Mouse (Mus musculus) urinary bladder, postnatal 25 days (tissue): ENCODE measurements at regions not wholly inside any gene's neighbourhood (a gene's known extent, or its start where the extent isn't known, plus 50 kb on each side); places are given as distances from the start of the nearest gene placed in this dataset.
"Not testable (repeated sequence)": the region's sequence is repeated elsewhere in the genome, so short reads cannot be mapped to it uniquely, and the experiment has no call there.

Experiments used
- DNase-seq: peaks from one replicate; pipeline ENCODE4 v3.0.0; 2022; ENCODE audit warnings: low spot score

DNA sequence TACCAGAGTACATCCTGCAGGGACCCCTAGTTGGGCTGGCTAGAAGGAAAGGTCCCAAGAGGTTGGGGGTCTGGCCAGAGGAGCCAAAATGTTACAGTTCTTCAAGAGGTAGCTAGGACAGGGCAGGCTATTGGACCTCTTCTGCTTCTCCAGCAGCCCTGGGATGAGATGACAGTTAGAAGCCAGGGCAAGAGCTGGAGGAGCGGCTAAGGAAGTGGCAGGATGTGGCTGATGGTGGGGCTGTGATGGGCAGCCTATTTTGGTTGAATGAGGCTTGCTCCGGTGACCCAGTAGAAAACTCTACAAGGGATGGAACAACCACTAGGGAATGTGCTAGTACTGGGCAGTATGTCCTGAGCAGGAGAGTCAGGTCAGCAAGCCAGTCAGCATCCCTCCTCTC lies 82.8 kb downstream of the Ddx11 start:
- no peak for DNase-seq

DNA sequence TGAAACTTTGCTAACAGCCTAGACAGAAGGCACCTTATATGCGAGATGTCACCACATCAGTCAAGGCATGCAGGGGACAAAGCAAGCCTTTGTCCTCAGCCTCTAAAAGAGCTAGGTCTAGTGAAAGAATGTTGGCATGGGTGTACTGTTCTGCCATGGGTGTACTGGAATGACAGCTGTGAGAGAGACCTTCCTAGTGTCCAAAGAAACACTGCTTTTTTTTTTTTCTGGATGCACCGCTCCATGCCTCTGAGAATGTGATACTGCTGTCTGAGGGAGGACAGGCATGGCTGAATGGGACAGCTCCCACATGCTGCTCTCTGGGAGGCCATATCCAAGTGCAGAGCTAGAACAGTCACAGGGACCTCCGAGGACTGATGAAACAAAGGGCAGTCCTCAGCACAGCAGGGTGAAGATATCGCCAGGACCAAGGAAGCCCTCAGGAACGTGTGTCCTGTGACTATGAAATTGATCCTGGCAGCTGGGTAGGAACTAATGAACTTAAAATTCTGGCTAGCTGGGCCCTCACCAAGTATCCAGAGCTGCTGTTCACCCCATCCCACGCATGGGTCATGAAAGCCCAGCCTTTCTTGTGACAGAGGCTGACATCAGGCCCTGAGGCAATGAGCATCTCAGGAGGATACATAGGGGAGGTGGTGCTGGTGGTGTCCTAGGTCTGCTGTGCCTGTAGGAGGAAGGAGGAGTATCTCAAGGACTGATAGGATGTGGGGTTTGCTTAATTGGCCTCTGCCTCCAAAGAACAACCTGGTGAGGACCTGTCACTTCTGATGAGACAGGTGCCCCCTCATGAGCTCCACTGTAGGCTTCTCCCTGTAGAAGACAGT lies 84.6 kb downstream of the Ddx11 start:
- DNase-seq, result not testable (repeated sequence)

DNA sequence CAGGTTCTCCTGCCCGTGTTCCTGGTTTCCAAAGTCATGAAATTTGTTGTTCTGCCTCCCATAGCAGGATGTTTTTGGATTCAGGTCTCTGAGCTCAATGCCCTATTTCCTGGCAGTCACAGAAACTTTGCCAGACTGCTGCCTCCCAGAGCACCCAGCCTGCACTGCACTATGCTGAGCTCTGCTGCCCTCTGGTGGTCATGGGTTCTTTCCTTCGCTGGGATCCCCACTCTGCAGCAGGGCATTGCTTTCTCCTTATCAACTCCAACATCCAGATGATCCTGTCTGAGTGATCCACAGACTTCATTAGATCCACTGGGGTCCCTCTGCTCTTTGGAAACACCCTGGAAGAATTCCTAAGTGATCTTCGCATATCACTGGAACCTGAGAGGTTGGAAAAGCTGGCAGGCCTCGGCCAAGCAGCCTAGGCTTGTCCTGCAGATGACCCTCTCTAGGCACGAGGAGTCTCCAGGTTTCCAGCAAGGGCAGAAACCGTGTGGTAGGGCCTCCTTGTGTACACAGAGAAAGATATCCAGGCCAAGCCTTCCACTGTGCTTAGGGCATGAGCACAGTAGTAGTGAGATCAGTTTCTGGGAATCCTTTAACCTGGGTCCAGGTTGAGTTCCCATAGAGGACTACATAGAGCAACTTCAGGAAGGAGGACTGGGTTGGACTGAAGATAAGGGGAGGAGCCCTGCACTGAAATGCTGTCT lies 85.6 kb downstream of the Ddx11 start:
- DNase-seq, result not testable (repeated sequence)

DNA sequence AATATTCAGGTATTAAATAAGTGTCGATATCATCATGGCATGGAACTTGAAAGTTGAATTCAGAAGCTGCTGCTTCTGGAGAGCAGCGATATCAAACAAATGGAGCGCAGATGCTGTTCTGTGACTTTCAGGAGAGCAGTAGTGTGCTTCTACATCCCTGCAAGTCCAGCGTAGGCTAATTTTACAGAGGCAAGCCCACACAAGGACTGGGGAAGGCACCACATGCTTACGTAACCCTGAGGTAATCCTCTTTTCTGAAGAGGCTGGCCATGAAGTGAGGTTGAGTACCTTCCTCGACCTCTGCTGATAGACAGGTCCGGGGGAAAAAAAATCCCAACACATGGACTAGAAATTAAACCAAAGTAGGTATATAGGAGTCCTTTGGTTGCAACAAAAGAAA lies 88.2 kb downstream of the Ddx11 start:
- DNase-seq, result no peak

DNA sequence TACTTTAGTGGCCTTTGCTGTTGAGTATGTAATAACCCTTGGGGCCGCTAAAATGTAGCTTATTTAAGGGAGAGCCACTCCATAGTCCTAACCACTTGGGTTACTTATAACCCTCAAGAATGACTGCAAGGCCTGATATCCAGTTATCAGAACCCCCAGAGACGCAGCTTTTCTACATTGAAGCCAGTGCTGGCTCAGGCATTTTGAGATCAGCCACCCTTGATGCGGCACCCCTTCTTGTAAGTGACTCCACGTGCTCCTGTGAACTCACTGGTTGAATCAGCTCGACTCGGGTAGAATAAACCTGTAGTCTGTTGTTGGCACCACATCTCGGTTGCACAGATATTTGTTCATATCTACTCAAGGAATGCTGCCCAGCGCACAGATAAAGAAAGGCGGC lies 89.3 kb downstream of the Ddx11 start:
- no peak for DNase-seq

DNA sequence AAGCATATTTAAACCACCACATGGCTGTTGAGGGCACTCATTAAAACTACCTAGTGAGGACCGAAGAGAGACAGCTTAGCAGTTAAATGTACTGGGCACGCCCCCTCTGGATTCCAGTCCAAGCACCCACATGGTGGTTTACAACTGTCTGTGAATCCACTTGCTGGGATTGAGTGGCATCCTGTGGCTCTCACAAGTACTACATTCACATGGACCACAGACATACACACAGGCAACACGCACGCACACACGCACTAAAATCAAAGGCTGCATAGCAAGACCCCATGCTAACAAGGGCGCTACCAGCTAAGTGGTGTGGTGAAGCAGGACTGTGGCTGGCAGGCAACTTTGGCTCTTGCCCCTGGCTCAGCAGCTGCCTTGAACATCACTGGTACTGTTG lies 95.0 kb downstream of the Ddx11 start:
- DNase-seq, result no peak

DNA sequence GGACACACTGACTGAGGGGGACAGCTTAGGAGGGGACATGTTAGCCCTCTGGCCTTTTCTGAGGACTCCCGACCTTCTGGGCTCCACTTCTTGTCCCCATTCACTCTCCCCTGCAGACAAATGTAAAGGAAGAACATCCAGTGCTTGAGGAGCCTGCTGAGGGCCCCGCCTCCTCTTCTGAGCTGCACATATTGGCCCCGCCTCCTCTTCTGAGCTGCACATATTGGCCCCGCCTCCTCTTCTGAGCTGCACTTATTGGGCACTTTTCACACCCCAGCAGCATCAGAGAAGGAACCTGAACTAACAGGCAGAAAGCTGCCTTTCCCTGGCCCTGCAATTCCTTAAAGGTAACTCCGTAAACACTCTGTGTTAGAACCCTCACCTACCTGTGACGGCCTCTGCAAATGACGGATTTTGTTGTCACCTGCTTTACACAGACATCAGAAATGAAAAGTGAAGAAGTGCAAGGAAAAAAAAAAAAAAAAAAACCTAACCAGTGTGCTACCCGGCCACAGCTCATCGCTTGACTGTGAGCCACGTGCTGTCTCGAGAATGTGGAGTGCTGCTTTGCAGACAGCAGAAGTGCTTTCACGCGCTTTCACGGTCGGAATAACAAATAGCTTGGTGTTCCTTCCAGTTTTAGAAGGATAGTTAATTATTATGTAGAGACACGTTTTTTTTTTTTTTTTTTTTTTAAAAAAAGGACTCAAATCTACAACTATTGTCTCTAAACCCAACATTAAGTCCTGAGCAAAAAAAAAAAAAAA lies 96.5 kb downstream of the Ddx11 start:
- DNase-seq, result no peak

DNA sequence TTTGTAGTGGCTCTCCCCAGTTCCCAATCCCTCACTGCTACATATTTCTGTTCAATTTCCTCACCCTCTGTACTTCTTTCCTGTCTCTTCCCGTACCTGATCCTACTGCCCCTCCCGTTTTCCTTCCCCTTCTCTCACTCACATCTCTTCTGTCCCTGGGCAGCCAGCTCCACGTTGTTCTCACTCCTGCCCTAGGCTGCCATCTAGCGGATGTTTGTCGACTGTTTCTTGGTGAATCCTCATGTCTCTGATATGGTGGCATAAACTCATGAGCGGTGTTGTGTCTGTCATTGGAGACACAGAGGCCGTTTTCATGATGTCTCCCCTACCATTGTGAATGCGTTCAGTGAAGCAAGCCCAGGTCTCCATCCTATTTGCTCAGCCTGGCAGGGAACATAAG lies 97.9 kb downstream of the Ddx11 start:
- DNase-seq, result peak; percentile 55

DNA sequence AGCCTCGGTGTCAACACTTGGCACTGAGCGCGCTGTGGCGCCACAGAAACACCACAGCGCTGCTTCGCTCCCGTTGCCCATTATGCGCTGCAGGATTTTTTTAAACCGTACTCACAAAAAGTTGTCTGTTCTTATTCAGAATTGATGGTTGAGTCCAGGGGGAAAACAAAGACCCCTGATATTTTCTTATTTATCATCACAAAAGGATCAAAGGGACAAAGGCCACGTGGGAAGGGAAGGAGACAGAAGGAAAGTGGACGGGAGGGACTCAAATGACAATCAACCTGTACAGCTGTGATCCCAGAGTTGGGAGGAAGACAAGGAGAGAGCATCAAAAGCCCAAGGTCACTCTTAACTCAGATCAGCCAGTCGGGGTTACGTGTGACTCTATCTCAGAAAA lies 100.4 kb downstream of the Ddx11 start:
- DNase-seq, result no peak

DNA sequence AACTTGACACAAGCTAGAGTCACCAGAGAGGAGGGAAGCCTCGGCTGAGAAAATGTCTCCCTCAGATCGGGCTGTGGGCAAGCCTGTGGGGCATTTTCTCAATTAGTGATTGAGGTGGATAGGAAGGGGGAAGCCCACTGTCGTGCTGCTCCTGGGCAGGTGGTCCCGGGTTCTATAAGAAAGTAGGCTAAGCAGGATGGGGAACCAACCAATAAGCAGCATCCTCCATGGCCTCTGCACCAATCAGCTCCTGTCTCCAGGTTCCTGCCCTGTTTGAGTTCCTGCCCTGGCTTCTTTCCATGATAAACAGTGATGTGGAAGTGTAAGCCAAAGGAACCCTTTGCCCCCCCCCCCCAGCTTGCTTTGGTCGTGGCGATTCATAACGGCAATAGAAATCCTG lies 100.9 kb downstream of the Ddx11 start:
- DNase-seq, result no peak

DNA sequence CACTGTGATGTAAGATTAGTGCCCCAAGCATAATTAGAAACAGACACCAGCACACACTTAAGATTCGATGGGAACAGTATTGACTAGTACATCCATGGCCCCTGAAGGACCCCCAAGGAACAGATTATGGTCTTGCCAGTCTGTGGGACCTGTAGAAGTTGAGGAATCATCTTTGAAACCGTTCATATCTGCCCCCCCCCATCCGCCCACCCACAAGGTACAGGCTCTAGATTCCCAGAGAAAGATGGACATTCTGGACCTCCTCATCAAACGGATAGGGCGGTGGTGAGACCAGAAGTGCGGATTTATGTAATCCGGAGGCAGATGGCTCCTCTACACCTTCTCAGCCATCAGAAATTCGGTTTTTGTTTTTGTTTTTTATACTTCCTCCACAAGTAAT lies 109.1 kb downstream of the Ddx11 start:
- DNase-seq, result no peak

DNA sequence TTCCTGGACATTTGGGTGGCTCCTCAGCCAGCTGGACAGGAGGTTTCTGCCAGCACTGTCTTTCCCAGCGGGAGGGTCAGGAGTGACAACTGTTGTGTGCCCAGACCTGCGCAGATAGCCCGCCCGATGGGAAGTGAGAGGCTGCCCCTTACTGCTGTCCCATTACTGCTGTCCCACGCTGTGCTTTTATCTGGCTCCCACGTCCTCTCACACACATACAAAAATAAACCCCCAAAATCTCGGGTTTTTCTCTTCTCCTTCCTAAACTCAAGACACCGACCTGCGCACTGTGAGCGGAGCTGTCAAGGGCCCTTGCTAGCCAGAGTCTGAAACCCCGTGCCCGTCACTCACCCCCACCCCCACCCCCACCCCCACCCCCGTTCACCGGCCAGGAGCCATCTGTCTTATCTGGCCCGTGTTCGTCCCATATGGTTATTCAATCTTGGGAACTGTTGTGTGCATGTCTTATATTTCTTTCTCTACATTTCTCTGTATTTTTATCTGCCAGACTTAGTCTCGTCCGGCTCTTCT lies 109.6 kb downstream of the Ddx11 start:
- no peak for DNase-seq

DNA sequence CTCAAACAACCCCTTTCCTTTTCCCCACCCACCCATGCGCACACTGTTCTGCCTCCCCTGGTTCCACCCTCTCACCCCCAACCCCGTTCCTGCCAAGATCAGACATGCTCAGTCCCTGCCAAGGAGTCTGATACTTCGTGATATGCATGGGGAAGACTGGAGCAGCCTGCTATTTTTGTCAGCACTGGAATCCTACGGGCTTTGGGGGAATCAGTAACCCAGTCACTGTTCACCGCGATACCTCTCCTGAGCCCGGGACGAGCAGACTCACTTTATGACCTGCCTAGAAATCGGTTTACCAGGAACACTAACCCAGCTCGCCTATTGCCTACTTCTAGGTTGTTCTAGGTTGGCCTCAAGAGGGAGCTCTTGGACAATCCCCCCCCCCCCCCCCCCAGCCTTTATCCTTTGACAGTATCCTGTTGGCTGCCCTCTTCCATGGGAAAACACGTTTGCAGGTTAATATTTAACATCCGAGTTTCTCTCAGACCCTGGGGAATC lies 110.2 kb downstream of the Ddx11 start:
- no peak for DNase-seq

DNA sequence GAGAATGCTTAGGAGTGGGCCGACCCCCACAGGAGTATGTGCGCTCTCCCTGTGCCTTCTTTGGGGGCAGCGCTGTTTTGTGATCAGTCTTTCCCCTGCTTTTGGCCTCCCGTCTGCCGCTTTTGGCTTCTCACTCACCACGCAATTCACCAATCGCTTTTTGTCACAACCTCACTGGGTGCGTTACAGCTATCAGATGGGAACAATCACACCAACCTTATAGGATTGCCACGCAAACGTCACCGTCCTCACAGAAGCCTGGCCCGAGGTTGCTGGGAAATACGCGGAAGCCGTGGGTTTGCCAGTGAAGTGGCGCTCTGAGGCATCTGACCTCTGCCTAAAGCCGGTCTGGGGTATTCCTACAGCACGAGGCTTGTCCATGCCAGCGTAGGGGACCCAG lies 111.1 kb downstream of the Ddx11 start:
- no peak for DNase-seq

DNA sequence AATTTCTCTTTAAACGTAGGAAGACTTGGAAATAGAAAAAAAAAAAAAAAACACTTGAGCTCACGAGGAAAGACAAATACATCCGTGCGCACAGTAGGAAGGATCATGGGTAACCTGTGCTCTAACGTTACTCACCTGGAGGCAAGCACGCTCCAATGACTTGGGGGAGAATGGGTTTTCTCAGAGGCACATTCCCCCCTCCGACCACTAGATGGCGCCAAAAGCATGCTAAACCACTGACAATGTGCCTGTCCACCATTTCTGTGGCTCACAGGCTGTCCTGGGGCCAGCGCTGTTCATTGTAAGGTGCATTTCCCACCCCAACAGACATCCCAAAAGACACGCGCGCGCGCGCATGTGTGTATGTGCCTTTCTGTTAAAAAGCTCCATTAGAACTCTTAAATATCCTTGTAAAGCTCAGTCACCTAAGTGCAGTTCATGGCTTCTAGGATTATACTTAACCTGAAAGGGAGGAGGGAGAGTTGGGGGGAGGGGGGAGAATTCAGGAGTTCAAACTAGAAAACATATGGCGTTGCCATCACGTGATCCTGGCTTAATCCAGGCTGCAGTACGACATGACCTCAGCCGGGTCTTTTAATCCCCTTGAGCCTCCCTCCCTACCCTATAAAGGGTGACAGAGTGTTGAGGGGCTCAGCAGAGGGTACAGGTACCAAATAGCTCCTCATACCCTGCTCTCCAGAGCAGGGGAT lies 111.9 kb downstream of the Ddx11 start:
- DNase-seq, result peak; percentile 89

DNA sequence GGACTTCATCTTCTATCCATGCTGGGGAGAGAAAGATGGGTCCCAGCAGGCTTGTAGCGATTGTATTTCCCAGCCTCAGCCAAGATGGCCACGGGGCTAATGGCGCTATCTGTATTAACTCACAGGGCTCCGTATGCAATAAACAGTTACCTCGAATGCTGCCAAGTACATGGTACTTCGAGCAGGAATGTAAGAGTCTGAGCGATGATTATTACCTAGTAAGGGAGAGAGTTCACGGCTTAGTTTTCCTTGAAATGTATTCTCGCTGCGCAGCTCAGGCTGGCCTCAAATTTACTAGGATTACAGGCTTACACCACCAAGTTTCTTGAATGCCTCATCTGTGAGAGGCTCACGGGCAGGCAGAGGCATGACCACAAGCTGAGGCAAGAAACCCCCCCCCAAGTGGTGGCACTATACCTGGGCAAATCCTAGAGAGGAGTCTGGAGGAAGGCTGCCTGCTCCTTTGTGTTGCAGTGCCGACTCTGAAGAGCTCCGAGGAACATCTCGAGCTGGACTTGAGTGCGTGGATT lies 112.6 kb downstream of the Ddx11 start:
- no peak for DNase-seq

DNA sequence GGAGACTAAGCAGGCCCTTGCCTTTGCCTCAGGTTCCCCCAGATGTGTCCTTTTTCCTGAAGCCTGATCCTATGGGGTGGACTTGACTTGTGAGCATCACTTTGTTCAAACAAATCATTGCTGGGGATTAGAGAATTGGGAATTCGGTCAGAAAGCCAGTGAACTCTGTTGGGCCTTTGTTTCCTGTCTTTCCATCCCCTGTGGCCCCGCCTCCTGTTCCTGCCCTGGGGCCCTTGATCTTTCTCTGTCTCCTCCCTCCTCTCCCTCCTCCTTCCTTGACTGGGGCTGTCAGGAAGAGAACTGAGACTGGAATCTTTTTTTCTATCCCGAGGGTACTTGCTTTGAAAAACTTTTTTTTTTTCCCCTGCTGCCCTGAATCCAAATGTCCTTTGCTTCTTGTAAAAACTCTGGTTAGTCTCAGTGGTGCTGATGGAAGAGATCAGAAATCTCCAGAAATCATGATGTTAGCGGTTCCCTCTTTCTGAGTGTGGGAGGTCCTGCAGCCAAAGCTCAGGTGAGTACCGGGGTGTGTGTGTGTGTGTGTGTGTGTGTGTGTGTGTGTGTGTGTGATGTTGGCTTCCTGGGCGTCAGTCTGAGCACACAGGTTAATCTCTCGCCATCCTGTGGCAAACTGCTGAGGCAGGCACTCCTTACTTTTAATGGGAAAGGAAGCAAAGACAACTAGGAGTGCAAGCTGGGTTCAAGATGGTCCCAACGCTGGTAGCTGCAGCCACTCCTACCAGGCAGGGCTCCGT lies 118.7 kb downstream of the Ddx11 start:
- no peak for DNase-seq

DNA sequence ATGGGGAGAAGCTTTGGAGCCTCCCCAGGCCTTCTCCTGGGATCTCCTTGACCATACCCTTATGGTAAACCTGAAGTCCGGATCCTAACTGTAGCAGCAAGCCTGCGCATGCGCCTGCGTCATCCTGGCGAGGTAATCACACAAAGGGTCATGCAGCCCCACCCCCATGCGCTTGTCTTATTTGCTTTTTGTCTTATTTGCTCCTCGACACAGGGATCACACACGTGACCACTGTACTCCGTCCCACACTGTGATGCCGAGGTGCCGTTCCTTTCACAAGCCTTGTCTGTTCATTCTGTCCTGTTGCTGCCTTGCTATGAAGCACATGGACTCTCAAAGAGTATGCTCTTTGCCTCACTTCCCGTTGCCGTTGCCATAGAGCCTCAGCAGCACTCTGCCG lies 120.9 kb downstream of the Ddx11 start:
- DNase-seq, result no peak

DNA sequence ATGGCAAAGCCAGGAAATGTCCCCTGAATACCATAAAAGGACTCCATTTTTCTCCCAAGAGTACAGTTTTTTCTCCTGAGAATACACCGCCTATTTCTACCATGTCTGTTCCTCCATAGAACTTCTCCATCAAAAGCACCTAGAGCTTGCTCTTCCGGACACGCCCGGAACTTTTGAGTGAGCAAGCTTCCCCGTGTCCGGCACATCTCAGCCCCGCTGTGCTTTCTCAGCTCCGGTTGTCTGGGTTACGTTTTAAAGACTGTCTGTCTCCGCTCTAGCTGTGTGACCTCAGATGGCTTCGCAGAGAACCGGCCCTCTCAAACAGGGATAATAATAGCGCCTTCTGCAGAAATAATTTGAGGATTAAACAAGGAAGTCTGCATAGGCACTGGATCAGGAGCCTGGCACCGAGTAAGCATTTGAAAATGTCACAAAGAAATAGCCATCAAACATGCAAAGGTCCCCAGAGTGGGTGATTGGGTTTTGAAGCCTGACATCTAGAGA lies 122.8 kb downstream of the Ddx11 start:
- no peak for DNase-seq

DNA sequence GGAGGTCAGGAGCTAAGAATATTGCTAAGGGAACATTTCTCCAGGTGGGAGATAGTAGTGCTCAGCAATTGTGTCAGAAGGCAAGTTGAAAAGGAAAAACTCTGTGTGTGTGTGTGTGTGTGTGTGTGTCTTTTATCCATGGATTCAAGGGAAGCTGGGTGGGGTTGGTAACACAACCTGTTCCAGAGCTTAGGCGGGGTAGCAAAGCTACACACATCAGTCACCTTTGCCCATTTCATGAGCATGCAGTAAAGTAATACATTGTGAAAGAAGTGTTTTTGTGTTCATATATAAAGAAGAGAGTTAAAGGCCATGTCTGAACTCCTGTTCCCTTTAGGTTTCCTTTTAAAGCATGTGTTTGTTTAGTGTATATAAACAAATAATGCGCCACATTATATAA lies 128.2 kb downstream of the Ddx11 start:
- no peak for DNase-seq

DNA sequence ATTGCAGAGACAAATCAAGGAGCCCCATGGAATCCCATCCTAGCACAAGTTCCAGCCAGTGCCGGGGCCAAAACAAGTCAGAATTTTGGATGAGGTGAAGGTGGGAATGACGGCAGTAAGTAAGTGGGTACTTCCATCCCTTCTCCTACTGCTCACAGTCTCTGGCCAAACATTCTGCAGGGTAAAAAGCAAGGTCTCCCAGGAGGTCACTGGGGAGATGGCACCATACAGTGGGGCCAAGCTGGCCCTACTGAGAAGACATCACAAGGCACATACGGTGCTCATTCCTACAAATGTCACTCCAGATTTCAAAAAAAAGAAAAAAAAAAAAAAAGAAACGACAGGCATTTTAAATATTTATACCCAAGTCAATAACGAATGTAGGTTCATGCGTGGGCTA lies 129.6 kb downstream of the Ddx11 start:
- no peak for DNase-seq
